Mouse (Mus musculus) ES-Bruce4 (cell line): Measurements from ENCODE around the gene Arsb.

Experiments used
- CTCF ChIP-seq: IDR thresholded peaks from one replicate; pipeline ENCODE4 v1.8.1; 2011; ENCODE audit warnings: low read depth, low read length
- EP300 ChIP-seq: IDR thresholded peaks from 2 replicates; pipeline ENCODE4 v1.6.1; 2011; ENCODE audit warnings: low read depth, low read length; ENCODE audit not compliant: insufficient read depth
- POLR2A ChIP-seq: IDR thresholded peaks from one replicate; pipeline ENCODE4 v1.8.1; 2011; ENCODE audit warnings: low read length; ENCODE audit not compliant: insufficient read depth

DNA sequence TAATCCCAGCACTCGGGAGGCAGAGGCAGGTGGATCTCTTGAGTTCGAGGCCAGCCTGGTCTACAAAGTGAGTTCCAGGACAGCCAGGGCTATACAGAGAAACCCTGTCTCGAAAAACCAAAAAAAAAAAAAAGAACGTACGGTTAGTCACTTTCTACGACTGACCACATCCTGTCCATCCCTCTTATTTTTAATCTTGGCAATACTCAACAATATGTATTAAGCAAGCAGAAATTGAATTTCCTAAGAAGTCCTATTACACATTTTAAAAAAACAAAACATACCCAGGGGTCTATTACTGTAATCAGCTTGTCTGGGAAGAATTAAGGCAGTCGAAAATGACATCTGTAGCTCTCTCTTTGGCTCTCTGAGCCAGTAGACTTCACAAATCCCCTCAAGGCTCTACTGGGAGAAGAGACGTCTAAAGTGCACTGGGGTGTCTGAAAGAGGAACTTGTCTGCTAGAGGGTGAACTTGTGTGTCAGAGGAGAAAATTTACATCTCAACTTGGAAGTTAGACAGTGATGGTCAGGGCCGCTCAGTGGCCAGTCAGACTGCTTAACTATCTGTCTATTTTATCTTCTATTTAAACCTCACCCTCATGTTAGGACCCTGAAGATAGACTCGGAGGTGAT is 205.6 kb downstream of the Arsb start:
- no peak for TF ChIP-seq CTCF
- no peak for TF ChIP-seq POLR2A
- no peak for TF ChIP-seq EP300
